Comparison of ENCODE assay signal across 20 mouse cellular contexts in genomic region chr10:45233351-45233750, GRCm38 (mm10). TPM values are rescaled to one million over a fixed set of nuclear protein-coding genes. Genes with fewer than 3 reads are reported as not detected.
"Had no signal": no experiment of that assay in that cellular context is flagged by ENCODE, and none has a peak within 500 bp of the region (broad histone marks: within the 10 kb centered on the region; RNA-seq: fewer than 3 reads in every experiment).

No protein-coding gene starts in this region.

- H3K9me3 ChIP-seq: limb, embryonic 10.5 days; limb, embryonic 13.5 days; liver, embryonic 12.5 days; liver, embryonic 15.5 days had no signal

- H3K4me1 ChIP-seq: liver, embryonic 12.5 days; liver, embryonic 15.5 days had no signal

- H3K36me3 ChIP-seq: limb, embryonic 10.5 days; limb, embryonic 13.5 days; liver, embryonic 12.5 days; liver, embryonic 15.5 days had no signal

- H3K27ac ChIP-seq: kidney, postnatal 0 days; layer of hippocampus, adult 2 months; limb, embryonic 10.5 days; limb, embryonic 13.5 days; liver, embryonic 12.5 days; liver, embryonic 15.5 days had no signal

- H3K27me3 ChIP-seq: limb, embryonic 13.5 days; liver, embryonic 12.5 days; liver, embryonic 15.5 days had no signal

- H3K4me3 ChIP-seq: layer of hippocampus, adult 2 months; limb, embryonic 10.5 days; limb, embryonic 13.5 days; liver, embryonic 12.5 days; liver, embryonic 15.5 days had no signal

- DNase-seq: kidney, postnatal 25 days; layer of hippocampus, adult 9-11 months; liver; lung, adult 18-20 months; lung, postnatal 14 days; lung, postnatal 4 days; midbrain, embryonic 14.5 days; right cerebral cortex, postnatal 25 days; thymus, adult 18-20 months; thymus, postnatal 36 days had no signal

RNA-seq across cellular contexts. Expression of gene Popdc3, which starts 55.5 kb away (rescaled TPM):
- total RNA-seq: megakaryocyte progenitor cell, adult 5-6 weeks; megakaryocyte-erythroid progenitor cell, adult 5-6 weeks had no signal
- polyA plus RNA-seq: small intestine, adult 2 months; testis, adult 2 months had no signal
